Mouse (Mus musculus) liver, embryonic 14.5 days (tissue): ENCODE data around the gene Coro1b. TPM values are rescaled to one million over a fixed set of nuclear protein-coding genes. Genes with fewer than 3 reads are reported as not detected.

Experiments used
- ATAC-seq: fragments of 200-750 bp; cut with Nextera tagmentation; 2 replicates; pipeline ENCODE4 v1.8.0; 2017; ENCODE audit warnings: moderate number of reproducible peaks, mild to moderate bottlenecking, moderate library complexity; ENCODE audit not compliant: insufficient read depth
- DNase-seq, 3 experiments: peaks; one replicate each; pipeline ENCODE4 v3.0.0-alpha.2; 2012 to 2013; ENCODE audit warnings: low read depth in 3 of 3, low spot score in 3 of 3
- H3K27ac ChIP-seq: fragments of 300-500 bp; sonication (generic); 2 replicates; pipeline ENCODE4 v1.5.1; 2014; ENCODE audit warnings: moderate library complexity, mild to moderate bottlenecking, control low read depth, inconsistent platforms
- H3K27me3 ChIP-seq: fragments of 300-500 bp; sonication (generic); 2 replicates; pipeline ENCODE4 v1.6.1; 2014; ENCODE audit warnings: mild to moderate bottlenecking, low read length, moderate library complexity; ENCODE audit not compliant: control insufficient read depth, insufficient read depth
- H3K36me3 ChIP-seq: fragments of 300-500 bp; sonication (generic); replicated peaks from 2 replicates; pipeline ENCODE4 v1.6.1; 2014; ENCODE audit warnings: low read depth; ENCODE audit not compliant: control insufficient read depth, insufficient read depth
- H3K4me1 ChIP-seq, 2 experiments: fragments of 200-500 bp in 1 of 2; fragments of 300-500 bp in 1 of 2; sonication (generic) in 1 of 2; replicated peaks; 2 replicates each; pipeline ENCODE4 v1.6.1; 2012 to 2014; ENCODE audit warnings: antibody characterized with exemption in 1 of 2, inconsistent platforms in 1 of 2, low read length in 1 of 2; ENCODE audit not compliant: control insufficient read depth in 2 of 2, insufficient read depth in 2 of 2
- H3K4me2 ChIP-seq: fragments of 300-500 bp; sonication (generic); 2 replicates; pipeline ENCODE4 v1.6.1; 2014; ENCODE audit warnings: low read depth, mild to moderate bottlenecking, control low read depth, moderate library complexity
- H3K4me3 ChIP-seq, 2 experiments: fragments of 200-500 bp in 1 of 2; fragments of 300-500 bp in 1 of 2; sonication (generic) in 1 of 2; 2 replicates each; pipeline ENCODE4 v1.5.1; 2012 to 2014; ENCODE audit warnings: low read depth in 2 of 2, low read length in 2 of 2, mild to moderate bottlenecking in 2 of 2, control low read depth in 1 of 2, inconsistent platforms in 1 of 2, moderate library complexity in 1 of 2; ENCODE audit not compliant: insufficient read depth in 1 of 2
- H3K9ac ChIP-seq: fragments of 300-500 bp; sonication (generic); replicated peaks from 2 replicates; pipeline ENCODE4 v1.6.1; 2014; ENCODE audit warnings: mild to moderate bottlenecking, control low read depth, moderate library complexity
- H3K9me3 ChIP-seq: fragments of 300-500 bp; sonication (generic); 2 replicates; pipeline ENCODE4 v1.6.1; 2016; ENCODE audit warnings: low read length, mixed read lengths; ENCODE audit not compliant: control insufficient read depth
- CTCF ChIP-seq: IDR thresholded peaks from 2 replicates; pipeline ENCODE4 v1.5.1; 2016; ENCODE audit warnings: antibody characterized with exemption, low read depth, control low read depth
- EP300 ChIP-seq: IDR thresholded peaks from 2 replicates; pipeline ENCODE4 v1.6.1; 2016; ENCODE audit warnings: antibody characterized with exemption, low read depth
- WGBS: fragments of 180-500 bp; shearing (Covaris S2); extraction: QIAGEN DNeasy Blood & Tissue Kit; methylation state at CpG from one replicate; pipeline ENCODE4 v1.1.7; 2014; ENCODE audit not compliant: insufficient replicate concordance; 5-methylcytosine and 5-hydroxymethylcytosine counted together
- polyA plus RNA-seq, 2 experiments: library from polyadenylated mRNA; depleted of rRNA in 1 of 2; stranded (reverse) in 1 of 2; unstranded in 1 of 2; fragments of >200 nt; fragmentation: Nextera tagmentation in 1 of 2; extraction: Ambion mirVana in 1 of 2; gene quantifications; 2 replicates each; pipeline versions ENCODE4 v1.2.1 to v1.2.3; 2012 to 2014

The Coro1b gene
- polyA plus RNA-seq, 2 experiments = 57.5 to 59.2 TPM

- H3K9ac ChIP-seq = no peak overlapping the region; the same call in 1 of the 2 replicates
- H3K36me3 ChIP-seq = no peaks in the 10 kb centered on the region; the same call in 1 of the 2 replicates
- no peak overlapping the region for H3K27ac ChIP-seq
- no peak overlapping the region for H3K4me3 ChIP-seq
- peaks cover 16 to 17% of the 10 kb centered on the region in 2 experiments for H3K4me1 ChIP-seq
- TF ChIP-seq EP300 = no peak
- no peaks in the 10 kb centered on the region for H3K27me3 ChIP-seq
- DNase-seq (no peak), ATAC-seq (no peak)
- no peaks in the 10 kb centered on the region for H3K9me3 ChIP-seq
- 57% methylated on average over 9 of the region's 9 CpGs for WGBS
- no peak overlapping the region for H3K4me2 ChIP-seq
Observed at GRCm38 (mm10) chr19:4166678-4167476, 18.5 kb downstream of the Coro1b start.

GRCm38 (mm10) chr19:4169378-4169784, 21.0 kb downstream of the Coro1b start:
- Histone ChIP-seq H3K9me3 (no peaks in the 10 kb centered on the region), H3K9ac (peak overlapping the region; percentile 50), H3K4me1 (peaks cover 4 to 6% of the 10 kb centered on the region in 2 experiments), H3K27me3 (no peaks in the 10 kb centered on the region), H3K4me2 (peak overlapping the region; percentile 87), H3K36me3 (no peaks in the 10 kb centered on the region), H3K4me3 (peak overlapping the region; percentile 42 to 57), H3K27ac (peak overlapping the region; percentile 0; the same call in 1 of the 2 replicates)
- under 1% methylated on average over 43 of the region's 43 CpGs for WGBS
- DNase-seq (peak; percentile 94 to 95 (median 94)), ATAC-seq (peak; percentile 94)
- no peak for TF ChIP-seq EP300
- peak; percentile 97 for TF ChIP-seq CTCF

GRCm38 (mm10) chr19:4169810-4170209, 21.4 kb downstream of the Coro1b start:
- H3K9ac ChIP-seq = peak overlapping the region; percentile 50
- H3K4me2 ChIP-seq = peak overlapping the region; percentile 87
- H3K4me1 ChIP-seq = peaks cover 4 to 5% of the 10 kb centered on the region in 2 experiments
- H3K27me3 ChIP-seq = no peaks in the 10 kb centered on the region
- TF ChIP-seq CTCF = no peak
- TF ChIP-seq EP300 = no peak
- no peak for DNase-seq
- peak overlapping the region; percentile 42 to 57 for H3K4me3 ChIP-seq
- H3K9me3 ChIP-seq = no peaks in the 10 kb centered on the region
- peak overlapping the region; percentile 0; the same call in 1 of the 2 replicates for H3K27ac ChIP-seq
- 13% methylated on average over 27 of the region's 27 CpGs for WGBS
- peak; percentile 54 for ATAC-seq
- H3K36me3 ChIP-seq = no peaks in the 10 kb centered on the region

- Histone ChIP-seq H3K27me3 (no peaks in the 10 kb centered on the region), H3K9ac (no peak overlapping the region), H3K36me3 (no peaks in the 10 kb centered on the region), H3K4me1 (peaks cover 4 to 12% of the 10 kb centered on the region in 2 experiments), H3K4me2 (no peak overlapping the region), H3K27ac (no peak overlapping the region), H3K4me3 (no peak overlapping the region), H3K9me3 (no peaks in the 10 kb centered on the region)
- 73% methylated on average over 10 of the region's 10 CpGs for WGBS
- no peak for TF ChIP-seq EP300
- no peak for TF ChIP-seq CTCF
- no peak for DNase-seq
- no peak for ATAC-seq
Observed at GRCm38 (mm10) chr19:4170723-4171392, 22.4 kb downstream of the Coro1b start.
